Mouse (Mus musculus) ES-E14 (cell line): ENCODE measurements around the gene Iqgap1.

Experiments used
- CHD2 ChIP-seq: IDR thresholded peaks from 2 replicates; pipeline ENCODE4 v1.6.1; 2014; ENCODE audit warnings: mild to moderate bottlenecking, low read depth, low read length, inconsistent platforms
- HCFC1 ChIP-seq: IDR thresholded peaks from 2 replicates; pipeline ENCODE4 v1.6.1; 2012; ENCODE audit warnings: low read length, inconsistent platforms, borderline replicate concordance; ENCODE audit not compliant: insufficient read depth
- MAFK ChIP-seq: IDR thresholded peaks from 2 replicates; pipeline ENCODE4 v1.6.1; 2014; ENCODE audit warnings: mild to moderate bottlenecking, low read depth, low read length, inconsistent platforms; ENCODE audit not compliant: insufficient read depth
- ZC3H11A ChIP-seq: IDR thresholded peaks from 2 replicates; pipeline ENCODE4 v1.6.1; 2012; ENCODE audit warnings: low read depth, mild to moderate bottlenecking, inconsistent platforms, low read length, borderline replicate concordance
- ZNF384 ChIP-seq: IDR thresholded peaks from 2 replicates; pipeline ENCODE4 v1.6.1; 2012; ENCODE audit warnings: low read depth, low read length, inconsistent platforms

DNA sequence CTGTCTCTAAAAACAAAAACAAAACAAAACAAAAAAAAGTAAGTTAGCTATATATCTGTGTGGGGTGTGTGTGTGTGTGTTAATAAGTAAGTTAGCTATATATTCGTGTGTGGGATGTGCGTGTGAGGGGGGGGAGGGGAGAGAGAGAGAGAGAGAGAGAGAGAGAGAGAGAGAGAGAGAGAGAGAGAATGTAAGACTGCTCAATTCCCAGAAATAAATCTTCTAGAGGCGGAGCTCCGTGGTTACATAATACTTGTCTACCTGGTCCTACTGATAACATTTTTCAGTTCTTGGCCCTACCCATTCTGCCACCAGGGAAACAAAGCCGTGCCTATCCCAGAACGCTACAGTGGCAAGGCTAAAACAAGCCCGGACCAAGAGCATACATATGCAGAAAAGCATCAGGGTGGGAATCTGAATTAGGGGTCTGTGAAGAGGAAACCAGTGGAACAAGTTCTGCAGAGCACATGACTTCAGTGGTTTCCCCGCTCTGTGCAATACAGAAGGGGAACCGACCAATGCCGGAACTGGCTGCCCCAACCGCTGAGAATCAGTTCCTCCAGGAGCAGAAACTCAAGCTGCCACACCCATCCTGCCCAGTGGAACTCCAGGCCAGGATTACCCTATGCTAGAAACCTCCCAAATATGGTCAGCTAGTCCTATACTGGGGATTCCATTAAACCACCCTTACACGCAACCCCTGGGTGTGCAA lies 46.7 kb downstream of the Iqgap1 start:
- no peak for TF ChIP-seq ZNF384
- TF ChIP-seq CHD2: peak; percentile 33; the same call in 1 of the 2 replicates
- no peak for TF ChIP-seq MAFK
- no peak for TF ChIP-seq ZC3H11A
- no peak for TF ChIP-seq HCFC1
